Mouse (Mus musculus): ENCODE results near the gene Ccl19.
"Not testable (repeated sequence)": the region's sequence is repeated elsewhere in the genome, so short reads cannot be mapped to it uniquely, and the experiment has no call there.

Ccl19 gene

GRCm38 (mm10) chr4:42756477-42756876 lies at the start of gene Ccl19:
TSS of gene Ccl19 (minus strand) at chr4:42756577.
- not testable (repeated sequence) for DNase-seq

GRCm38 (mm10) chr4:42773893-42774292 lies 17.5 kb upstream of the Ccl19 start, which contains the start of gene Ccl21a:
TSS of gene Ccl21a (minus strand) at chr4:42773993.
- not testable (repeated sequence) for DNase-seq

GRCm38 (mm10) chr4:42735245-42735644 lies 21.1 kb downstream of the Ccl19 start, which contains the start of gene 4930578G10Rik:
TSS of gene 4930578G10Rik (plus strand) at chr4:42735545.
- DNase-seq, result not testable (repeated sequence)
